Mouse (Mus musculus): Measurements from ENCODE around the gene Gp6. TPM values are rescaled to one million over a fixed set of nuclear protein-coding genes. Genes with fewer than 3 reads are reported as not detected.

Gp6 gene
- polyA plus RNA-seq, 1 experiment from 2014 or later, result 5.5 TPM

GRCm38 (mm10) chr7:4373521-4373920, 24.0 kb downstream of the Gp6 start:
- Histone ChIP-seq H3K27ac (no peak overlapping the region), H3K9me3 (replicated peaks) (no peaks in the 10 kb centered on the region), H3K36me3 (no peaks in the 10 kb centered on the region), H3K4me3 (no peak overlapping the region), H3K27me3 (replicated peaks) (no peaks in the 10 kb centered on the region), H3K4me2 (no peak overlapping the region), H3K9ac (no peak overlapping the region), H3K4me1 (no peaks in the 10 kb centered on the region)
- 58% methylated on average over 7 of the region's 7 CpGs for WGBS (ENCODE audit: insufficient replicate concordance)
- ATAC-seq, result no peak

- no peak within 1 kb of the TSS for H3K9ac ChIP-seq
- H3K4me3 ChIP-seq, result no peak within 1 kb of the TSS
- no peaks in the 10 kb centered on the region for H3K36me3 ChIP-seq
- ATAC-seq, result no peak
- no peaks in the 10 kb centered on the region for H3K9me3 ChIP-seq (replicated peaks)
- no peaks in the 10 kb centered on the region for H3K27me3 ChIP-seq (replicated peaks)
- no peaks in the 10 kb centered on the region for H3K4me1 ChIP-seq
- no peak within 1 kb of the TSS for H3K4me2 ChIP-seq
- no peak within 1 kb of the TSS for H3K27ac ChIP-seq
Measured at GRCm38 (mm10) chr7:4337509-4337908, 60.0 kb downstream of the Gp6 start, which contains the start of gene Ncr1. Gene Ncr1, plus strand, starts transcription at chr7:4337724.

- no peaks in the 10 kb centered on the region for H3K36me3 ChIP-seq
- no peak overlapping the region for H3K4me2 ChIP-seq
- 51% methylated on average over 2 of the region's 2 CpGs for WGBS (ENCODE audit: insufficient replicate concordance)
- no peak for ATAC-seq
- H3K27ac ChIP-seq, result no peak overlapping the region
- H3K4me1 ChIP-seq, result no peaks in the 10 kb centered on the region
- H3K27me3 ChIP-seq (replicated peaks), result no peaks in the 10 kb centered on the region
- no peaks in the 10 kb centered on the region for H3K9me3 ChIP-seq (replicated peaks)
- no peak overlapping the region for H3K9ac ChIP-seq
- H3K4me3 ChIP-seq, result no peak overlapping the region
Measured at GRCm38 (mm10) chr7:4323301-4323700, 74.2 kb downstream of the Gp6 start.

Small RNAs within 50 kb of the gene (microRNA-seq; reads per million reads assigned to microRNA genes)
- gene Gm24605 (not detected), gene Gm24752 (not detected), gene Gm25349 (not detected)

Other genes with a start within 250 kb of the Gp6 start
- gene Leng9, start 247.4 kb downstream of the Gp6 start, polyA plus RNA-seq (2016; fragmentation: Nextera tagmentation; extraction: Ambion mirVana), result 1.2 and 1.5 TPM in 2 replicates
- 10.5 TPM in 2 replicates for gene Cdc42ep5, start 232.9 kb downstream of the Gp6 start, polyA plus RNA-seq (2016; fragmentation: Nextera tagmentation; extraction: Ambion mirVana)
- gene Lilra5, start 160.0 kb downstream of the Gp6 start, polyA plus RNA-seq (2016; fragmentation: Nextera tagmentation; extraction: Ambion mirVana), result 0.10 and 0.14 TPM in 2 replicates
- gene Ncr1, start 60.0 kb downstream of the Gp6 start, polyA plus RNA-seq (2016; fragmentation: Nextera tagmentation; extraction: Ambion mirVana), result not detected in 2 replicates
- gene Rdh13, start 47.9 kb upstream of the Gp6 start, polyA plus RNA-seq (2016; fragmentation: Nextera tagmentation; extraction: Ambion mirVana), result 9.8 and 10.4 TPM in 2 replicates
- gene Eps8l1, start 62.9 kb upstream of the Gp6 start, polyA plus RNA-seq (2016; fragmentation: Nextera tagmentation; extraction: Ambion mirVana), result 1.3 and 2.1 TPM in 2 replicates
- gene Ppp1r12c, start 103.9 kb upstream of the Gp6 start, polyA plus RNA-seq (2016; fragmentation: Nextera tagmentation; extraction: Ambion mirVana), result 41.1 and 42.9 TPM in 2 replicates
- 13.7 and 17.9 TPM in 2 replicates for gene Tnnt1, start 118.6 kb upstream of the Gp6 start, polyA plus RNA-seq (2016; fragmentation: Nextera tagmentation; extraction: Ambion mirVana)
- 1.7 and 1.8 TPM in 2 replicates for gene Tnni3, start 126.5 kb upstream of the Gp6 start, polyA plus RNA-seq (2016; fragmentation: Nextera tagmentation; extraction: Ambion mirVana)
- 0.24 and 0.26 TPM in 2 replicates for gene Dnaaf3, start 134.7 kb upstream of the Gp6 start, polyA plus RNA-seq (2016; fragmentation: Nextera tagmentation; extraction: Ambion mirVana)
- gene Syt5, start 149.8 kb upstream of the Gp6 start, polyA plus RNA-seq (2016; fragmentation: Nextera tagmentation; extraction: Ambion mirVana), result 0.84 and 1.3 TPM in 2 replicates
- not detected in 2 replicates for gene Ptprh, start 206.3 kb upstream of the Gp6 start, polyA plus RNA-seq (2016; fragmentation: Nextera tagmentation; extraction: Ambion mirVana)
- 25.7 and 26.1 TPM in 2 replicates for gene Tmem86b, start 233.7 kb upstream of the Gp6 start, polyA plus RNA-seq (2016; fragmentation: Nextera tagmentation; extraction: Ambion mirVana)

Measured in liver, embryonic 12.5 days (tissue).